Mouse (Mus musculus) CD4-positive helper T cell, adult 2 months (primary cell): ENCODE results near the gene Zfp980.
"Not testable (repeated sequence)": the region's sequence is repeated elsewhere in the genome, so short reads cannot be mapped to it uniquely, and the experiment has no call there.

Experiments
- DNase-seq: peaks from one replicate; pipeline ENCODE4 v3.0.0-alpha.2; 2012; ENCODE audit warnings: low read depth, missing footprints, low spot score

Zfp980 gene

DNA sequence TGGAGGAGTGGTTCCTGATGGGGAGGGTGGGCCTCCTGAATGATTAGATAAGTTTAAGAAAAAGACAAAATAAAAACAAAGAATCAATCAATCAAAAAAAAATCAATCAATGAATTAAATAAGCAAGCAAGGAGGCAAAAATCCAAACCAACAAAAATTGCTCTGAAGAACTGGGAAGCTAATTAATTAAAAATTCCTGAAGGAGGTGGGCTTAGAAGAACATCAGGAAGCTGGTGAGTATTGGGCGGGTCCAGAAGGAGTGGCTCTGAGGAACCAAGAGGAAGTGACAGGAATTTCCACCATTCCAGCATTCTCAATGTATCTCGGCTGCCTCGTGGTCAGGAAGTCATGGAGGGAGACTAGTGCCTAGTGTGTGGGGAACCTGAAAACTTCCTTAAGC lies at the start of gene Zfp980:
TSS of gene Zfp980 (plus strand) at position 301 of the 400 bp plus-strand sequence.
- DNase-seq: not testable (repeated sequence)

DNA sequence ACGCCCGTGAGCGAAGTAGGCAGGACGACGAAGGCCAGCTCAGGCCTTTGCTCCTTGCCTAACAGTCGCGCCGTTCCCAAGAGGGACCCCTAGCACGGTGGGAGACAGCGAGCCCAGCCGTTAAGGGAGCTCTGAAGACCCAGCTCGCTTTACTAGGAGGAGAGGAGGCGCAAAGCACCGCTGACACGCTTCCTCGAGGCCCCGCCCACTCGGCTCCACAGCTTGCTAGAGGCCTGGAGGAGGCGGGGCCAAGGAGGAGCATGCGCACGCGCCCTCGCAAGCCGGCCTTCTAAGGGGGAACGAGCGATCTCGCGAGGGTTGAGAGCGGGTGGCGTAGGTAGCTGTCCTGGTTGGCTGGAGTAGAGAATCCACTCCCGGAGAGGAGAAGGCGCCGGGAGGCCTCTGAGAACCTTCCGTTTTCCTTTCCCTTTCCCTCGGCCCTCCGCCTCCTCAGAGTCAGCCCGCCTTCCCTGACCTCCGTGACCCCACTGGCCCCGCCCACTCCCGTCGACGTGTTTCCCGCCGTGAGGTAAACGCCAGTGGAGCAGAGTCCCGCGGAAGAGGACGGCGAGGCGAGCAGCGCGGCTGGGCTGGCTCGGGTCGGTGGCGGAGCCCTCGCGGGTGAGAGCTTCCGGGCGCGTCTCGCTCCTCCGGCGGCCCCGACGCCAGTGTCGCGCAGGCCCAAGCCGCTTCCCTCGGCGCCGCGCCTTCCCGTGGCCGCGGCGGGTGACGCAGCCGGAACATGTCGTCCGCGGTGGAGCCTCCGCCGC lies 29.9 kb upstream of the Zfp980 start:
- DNase-seq: not testable (repeated sequence)

- DNase-seq: not testable (repeated sequence)
Observed at GRCm38 (mm10) chr4:145674286-145674780, 3.8 kb downstream of the Zfp980 start.

- DNase-seq: not testable (repeated sequence)
Observed at GRCm38 (mm10) chr4:145680217-145680616, 9.7 kb downstream of the Zfp980 start.

DNA sequence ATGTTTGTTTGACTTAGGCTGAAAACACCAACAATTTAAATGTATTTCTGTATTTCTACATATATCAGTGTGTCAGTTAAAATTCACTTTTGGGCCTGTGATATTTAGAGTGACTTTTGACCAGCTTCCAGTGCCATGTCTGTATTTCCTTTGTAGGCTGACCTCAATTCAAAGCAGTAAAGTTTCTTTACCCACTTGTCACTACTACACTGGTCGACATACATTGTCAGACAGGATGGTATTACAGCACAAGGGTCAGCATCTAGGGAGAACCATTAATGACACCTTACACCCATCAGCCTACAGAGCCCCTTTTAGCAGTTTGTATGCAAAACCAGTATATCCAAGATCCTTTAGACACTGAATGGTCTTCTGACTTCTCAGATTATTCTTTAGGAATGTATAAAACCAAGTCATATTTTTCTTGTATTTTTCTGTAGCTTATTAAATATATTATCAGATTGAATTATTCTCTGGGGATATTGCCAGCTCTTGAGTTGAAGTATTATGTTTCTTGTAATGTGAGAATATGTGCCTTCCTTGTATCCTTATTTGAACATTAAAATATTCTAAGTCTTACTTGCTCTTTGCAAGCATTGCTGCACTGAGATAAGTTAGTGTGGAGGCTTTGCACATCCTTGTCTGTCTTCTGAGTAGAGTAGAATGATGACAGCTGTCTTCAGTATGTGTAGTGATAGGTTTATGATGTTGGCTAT lies 10.3 kb downstream of the Zfp980 start:
- not testable (repeated sequence) for DNase-seq

DNA sequence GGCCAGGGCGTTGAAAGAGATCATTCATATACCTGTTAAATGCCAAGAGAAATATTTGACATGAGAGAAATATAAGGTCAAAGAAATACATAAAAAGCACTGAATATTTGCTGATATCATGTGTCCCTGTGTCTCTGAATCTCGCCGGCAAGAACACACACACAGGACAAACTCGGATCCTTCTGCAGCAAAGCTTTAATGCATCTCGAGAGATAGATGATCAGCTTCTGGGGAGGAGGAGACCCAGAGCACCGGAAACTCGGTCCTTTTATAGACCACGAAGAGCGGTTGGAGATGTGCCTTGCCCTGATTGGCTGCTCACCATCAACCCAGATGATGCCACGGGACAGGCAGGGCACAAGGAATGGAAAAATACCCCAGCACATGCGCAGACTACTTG lies 11.5 kb downstream of the Zfp980 start:
- DNase-seq: not testable (repeated sequence)

DNA sequence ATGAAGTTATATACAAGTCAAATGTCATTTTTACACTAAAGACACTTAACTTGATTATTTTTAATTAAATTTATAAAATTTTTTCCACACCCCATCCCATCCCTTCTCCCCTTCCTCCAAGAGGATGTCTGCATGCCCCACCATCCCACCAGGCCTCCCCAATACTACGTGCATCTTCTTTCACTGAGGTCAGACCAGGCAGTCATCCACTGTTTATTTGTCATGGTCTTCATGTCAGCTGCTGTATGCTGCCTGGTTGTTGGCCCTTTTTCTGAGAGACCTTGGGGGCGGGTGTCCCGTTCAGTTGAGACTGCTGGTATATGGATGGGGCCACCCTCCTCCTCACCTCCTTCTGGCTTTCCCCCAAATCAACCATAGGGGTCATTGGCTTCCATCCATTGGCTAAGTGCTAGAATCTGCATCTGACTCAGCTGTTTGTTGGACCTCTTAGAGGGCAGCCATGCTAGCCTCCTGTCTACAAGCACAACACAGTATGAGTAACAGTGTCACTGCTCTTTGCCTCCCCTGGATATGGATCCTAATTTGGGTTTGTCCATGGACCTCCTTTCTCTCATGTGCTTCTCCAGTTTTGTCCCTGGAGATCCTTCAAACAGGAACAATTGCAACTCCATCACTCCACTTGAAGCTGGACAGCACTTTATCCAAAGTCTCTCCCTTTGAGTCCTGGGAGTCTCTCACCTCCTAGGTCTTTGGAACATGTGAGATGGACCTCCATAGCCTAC lies 12.7 kb downstream of the Zfp980 start:
- not testable (repeated sequence) for DNase-seq

DNA sequence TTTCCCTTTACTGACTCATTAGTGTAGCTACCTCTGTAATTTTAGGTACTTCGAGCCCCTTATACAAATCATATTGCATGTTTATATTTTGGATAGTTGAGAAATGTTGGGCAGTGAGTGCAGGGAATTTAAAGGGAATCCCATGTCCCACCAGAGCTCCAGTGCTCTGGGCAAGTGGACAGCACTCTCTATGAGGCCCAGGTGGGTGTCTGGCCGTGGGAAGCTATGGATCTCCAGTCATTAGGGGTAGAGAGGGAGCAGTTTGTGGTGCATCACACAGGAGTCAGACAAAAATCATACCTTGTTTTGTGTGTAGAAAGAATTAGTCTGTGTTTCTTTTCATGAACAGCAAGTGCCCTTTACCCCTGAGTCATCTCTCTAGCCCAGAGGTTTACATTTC lies 15.6 kb downstream of the Zfp980 start:
- DNase-seq: not testable (repeated sequence)

DNA sequence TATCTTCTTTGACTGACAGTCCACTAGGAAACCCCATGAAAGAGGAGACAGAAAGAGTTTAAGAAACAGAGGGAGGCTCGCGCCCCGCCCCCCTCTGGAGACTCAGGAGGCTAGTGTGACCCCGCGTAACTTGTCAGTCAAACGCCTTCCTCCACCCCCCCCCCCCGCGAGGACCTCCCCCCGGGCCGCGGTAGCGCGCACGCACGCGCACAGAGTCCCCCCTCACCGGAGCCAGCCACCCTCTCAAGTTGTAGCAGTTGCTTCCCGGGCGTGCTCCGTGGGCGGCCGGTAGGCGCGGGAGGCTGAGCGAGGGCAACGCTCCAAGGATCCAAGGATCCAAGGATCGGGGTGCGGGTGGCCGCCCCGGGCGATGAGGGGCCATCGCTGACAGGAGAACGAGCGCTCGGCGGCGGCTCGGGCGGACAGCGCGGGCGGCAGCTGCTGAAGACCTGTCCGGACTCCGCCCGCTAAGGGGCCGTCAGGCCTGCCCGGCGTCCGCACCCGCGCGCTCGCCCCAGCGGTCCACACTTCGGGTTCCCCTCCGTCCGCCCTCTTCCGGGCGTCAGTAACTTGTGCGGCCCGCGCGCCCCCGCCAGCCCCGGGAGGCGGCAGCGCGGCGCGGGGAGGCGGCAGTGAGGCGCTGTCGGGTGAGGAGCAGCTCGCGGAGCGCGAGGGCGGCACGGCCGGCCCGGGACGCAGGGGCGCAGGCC lies 74.6 kb downstream of the Zfp980 start:
- DNase-seq: not testable (repeated sequence)

- not testable (repeated sequence) for DNase-seq
Observed at GRCm38 (mm10) chr4:145745645-145745991, 75.1 kb downstream of the Zfp980 start.
